Mouse (Mus musculus) liver, embryonic 15.5 days (tissue): Measurements from ENCODE around the gene Gpbar1. TPM values are rescaled to one million over a fixed set of nuclear protein-coding genes. Genes with fewer than 3 reads are reported as not detected.
A peak's percentile ranks its signal among the peaks of the same experiment; 100 is the strongest.

Experiments
- ATAC-seq: fragments of 200-750 bp; cut with Nextera tagmentation; 2 replicates; pipeline ENCODE4 v1.8.0; 2017; ENCODE audit warnings: moderate number of reproducible peaks, mild to moderate bottlenecking, moderate library complexity; ENCODE audit not compliant: insufficient read depth
- H3K27ac ChIP-seq: fragments of 300-500 bp; sonication (generic); replicated peaks from 2 replicates; pipeline ENCODE4 v1.5.1; 2015; ENCODE audit warnings: mild to moderate bottlenecking, inconsistent platforms
- H3K27me3 ChIP-seq: fragments of 300-500 bp; sonication (generic); 2 replicates; pipeline ENCODE4 v1.6.1; 2015; ENCODE audit warnings: mild to moderate bottlenecking, inconsistent platforms
- H3K36me3 ChIP-seq: fragments of 300-500 bp; sonication (generic); replicated peaks from 2 replicates; pipeline ENCODE4 v1.6.1; 2015; ENCODE audit warnings: moderate library complexity, mild to moderate bottlenecking, inconsistent platforms
- H3K4me1 ChIP-seq: fragments of 300-500 bp; sonication (generic); replicated peaks from 2 replicates; pipeline ENCODE4 v1.6.1; 2015; ENCODE audit warnings: inconsistent platforms
- H3K4me2 ChIP-seq: fragments of 300-500 bp; sonication (generic); 2 replicates; pipeline ENCODE4 v1.6.1; 2015; ENCODE audit warnings: moderate library complexity, mild to moderate bottlenecking, inconsistent platforms
- H3K4me3 ChIP-seq: fragments of 300-500 bp; sonication (generic); replicated peaks from 2 replicates; pipeline ENCODE4 v1.5.1; 2015; ENCODE audit warnings: mild to moderate bottlenecking, inconsistent platforms
- H3K9ac ChIP-seq: fragments of 300-500 bp; sonication (generic); 2 replicates; pipeline ENCODE4 v1.6.1; 2015; ENCODE audit warnings: moderate library complexity, mild to moderate bottlenecking, inconsistent platforms
- H3K9me3 ChIP-seq: fragments of 300-500 bp; sonication (generic); replicated peaks from 2 replicates; pipeline ENCODE4 v1.6.1; 2016; ENCODE audit warnings: inconsistent platforms
- WGBS: fragments of 180-500 bp; shearing (Covaris S2); methylation state at CpG from one replicate; pipeline ENCODE4 v1.1.7; 2015; ENCODE audit warnings: mixed read lengths; ENCODE audit not compliant: insufficient replicate concordance; 5-methylcytosine and 5-hydroxymethylcytosine counted together
- polyA plus RNA-seq: library from polyadenylated mRNA; unstranded; fragments of >200 nt; fragmentation: Nextera tagmentation; extraction: Ambion mirVana; gene quantifications from 2 replicates; pipeline ENCODE4 v1.2.1, GENCODE M21; 2015

Gpbar1 gene
- polyA plus RNA-seq = 0.29 and 0.68 TPM in 2 replicates

GRCm38 (mm10) chr1:74278538-74278937, at the start of gene Gpbar1:
Gpbar1 (plus strand) TSS chr1:74278550.
- no peak for ATAC-seq
- Histone ChIP-seq H3K4me1 (peaks cover 19% of the 10 kb centered on the region), H3K27ac (no peak within 1 kb of the TSS), H3K9me3 (no peaks in the 10 kb centered on the region), H3K9ac (no peak within 1 kb of the TSS), H3K4me3 (no peak within 1 kb of the TSS), H3K36me3 (peaks cover 42% of the 10 kb centered on the region), H3K4me2 (no peak within 1 kb of the TSS), H3K27me3 (peaks cover 16% of the 10 kb centered on the region)
- 78% methylated on average over 10 of the region's 10 CpGs for WGBS

- 0 out of 2 replicates have a peak overlapping the region, but pooled peaks have one; percentile 4 for H3K27ac ChIP-seq
- no peaks in the 10 kb centered on the region for H3K27me3 ChIP-seq
- no peaks in the 10 kb centered on the region for H3K36me3 ChIP-seq
- H3K9ac ChIP-seq = no peak overlapping the region
- H3K4me1 ChIP-seq = peaks cover 21% of the 10 kb centered on the region
- ATAC-seq = no peak
- H3K9me3 ChIP-seq = no peaks in the 10 kb centered on the region
- H3K4me2 ChIP-seq = no peak overlapping the region
- H3K4me3 ChIP-seq = no peak overlapping the region
- 51% methylated on average over 2 of the region's 2 CpGs for WGBS
Observed at GRCm38 (mm10) chr1:74229942-74230341, 48.4 kb upstream of the Gpbar1 start.

- Histone ChIP-seq H3K4me1 (peaks cover 30% of the 10 kb centered on the region), H3K4me2 (no peak overlapping the region), H3K27ac (no peak overlapping the region), H3K9ac (no peak overlapping the region), H3K27me3 (no peaks in the 10 kb centered on the region), H3K4me3 (no peak overlapping the region), H3K9me3 (no peaks in the 10 kb centered on the region), H3K36me3 (no peaks in the 10 kb centered on the region)
- 64% methylated on average over 1 of the region's 1 CpGs for WGBS
- ATAC-seq = no peak
Observed at GRCm38 (mm10) chr1:74230992-74231391, 47.4 kb upstream of the Gpbar1 start.

GRCm38 (mm10) chr1:74235938-74236589, 42.3 kb upstream of the Gpbar1 start, which contains the start of gene Arpc2:
Arpc2 (plus strand) TSS chr1:74236084.
- Histone ChIP-seq H3K9ac (peak within 1 kb of the TSS; percentile 93), H3K9me3 (no peaks in the 10 kb centered on the region), H3K4me2 (peak within 1 kb of the TSS; percentile 85), H3K27me3 (no peaks in the 10 kb centered on the region), H3K4me3 (peak within 1 kb of the TSS; percentile 92), H3K4me1 (peaks cover 57% of the 10 kb centered on the region), H3K36me3 (no peaks in the 10 kb centered on the region), H3K27ac (peak within 1 kb of the TSS; percentile 96)
- WGBS = 5% methylated on average over 46 of the region's 55 CpGs
- peak; percentile 90 for ATAC-seq

DNA sequence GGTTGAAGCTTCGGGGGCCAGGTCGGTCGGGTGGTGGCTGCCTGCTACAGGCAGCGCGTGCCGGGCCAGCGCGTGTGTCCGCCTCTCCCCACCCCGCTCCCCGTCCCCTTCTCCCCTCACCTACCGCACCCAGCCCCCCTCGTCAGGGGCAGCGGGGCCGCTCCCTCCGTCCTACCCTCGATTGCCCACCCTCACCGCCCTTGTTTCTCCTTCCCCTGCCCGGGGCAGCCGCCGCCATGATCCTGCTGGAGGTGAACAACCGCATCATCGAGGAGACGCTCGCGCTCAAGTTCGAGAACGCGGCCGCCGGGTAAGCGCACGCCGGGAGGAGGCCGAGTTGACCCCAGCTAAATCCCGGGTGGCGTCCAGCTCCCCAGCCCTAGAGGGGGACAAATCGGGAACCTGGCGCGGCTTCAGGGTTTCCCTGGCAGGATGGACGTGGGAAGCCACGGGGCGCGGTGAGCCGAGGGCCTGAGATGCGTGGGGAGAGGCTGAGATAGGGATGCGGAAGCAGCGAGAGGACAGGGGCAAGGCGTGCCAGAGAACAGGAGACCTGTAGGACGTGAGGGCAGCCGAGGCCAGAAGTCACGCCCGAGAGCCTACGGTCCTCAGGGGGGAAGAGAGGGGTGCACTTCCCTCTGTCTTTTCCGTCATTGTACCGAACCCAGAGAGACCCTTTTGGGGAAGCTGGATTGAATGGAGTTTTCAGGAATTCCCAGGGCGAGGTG, 41.6 kb upstream of the Gpbar1 start:
- WGBS = under 1% methylated on average over 52 of the region's 57 CpGs
- Histone ChIP-seq H3K9ac (peak overlapping the region; percentile 93), H3K4me1 (peaks cover 54% of the 10 kb centered on the region), H3K36me3 (no peaks in the 10 kb centered on the region), H3K4me2 (peak overlapping the region; percentile 85), H3K27ac (peak overlapping the region; percentile 96), H3K9me3 (no peaks in the 10 kb centered on the region), H3K4me3 (peak overlapping the region; percentile 92), H3K27me3 (no peaks in the 10 kb centered on the region)
- ATAC-seq = peak; percentile 67

DNA sequence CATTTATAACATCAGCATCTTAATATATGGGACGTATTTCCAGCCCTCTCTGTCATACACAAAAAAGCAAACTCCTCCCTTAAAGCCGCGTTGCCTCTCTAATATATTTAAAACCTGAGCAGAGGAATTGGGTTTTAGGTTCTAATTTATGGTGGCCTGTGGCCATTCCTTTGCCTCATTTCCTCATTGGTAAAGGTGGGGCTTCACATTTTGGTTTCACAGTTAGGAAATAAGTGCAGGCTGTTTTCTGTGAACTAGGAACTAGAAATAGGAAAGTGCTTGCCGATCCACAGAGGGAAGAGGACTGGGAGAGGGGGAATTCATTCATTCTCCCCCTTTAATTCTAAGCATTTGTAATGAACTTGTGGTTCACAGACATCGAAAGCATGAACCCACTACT, 40.7 kb upstream of the Gpbar1 start:
- H3K4me2 ChIP-seq = peak overlapping the region; percentile 85
- peak overlapping the region; percentile 92 for H3K4me3 ChIP-seq
- no peaks in the 10 kb centered on the region for H3K9me3 ChIP-seq
- peaks cover 58% of the 10 kb centered on the region for H3K4me1 ChIP-seq
- no peaks in the 10 kb centered on the region for H3K27me3 ChIP-seq
- H3K27ac ChIP-seq = peak overlapping the region; percentile 96
- ATAC-seq = no peak
- no peaks in the 10 kb centered on the region; the same call in 1 of the 2 replicates for H3K36me3 ChIP-seq
- WGBS = 7% methylated on average over 5 of the region's 5 CpGs
- peak overlapping the region; percentile 93 for H3K9ac ChIP-seq

- H3K27me3 ChIP-seq = no peaks in the 10 kb centered on the region
- ATAC-seq = no peak
- H3K4me3 ChIP-seq = peak overlapping the region; percentile 92
- H3K4me2 ChIP-seq = peak overlapping the region; percentile 85
- peaks cover 58% of the 10 kb centered on the region for H3K4me1 ChIP-seq
- peaks cover 2% of the 10 kb centered on the region; the same call in 1 of the 2 replicates for H3K36me3 ChIP-seq
- 9% methylated on average over 1 of the region's 1 CpGs for WGBS
- H3K27ac ChIP-seq = peak overlapping the region; percentile 96
- H3K9me3 ChIP-seq = no peaks in the 10 kb centered on the region
- peak overlapping the region; percentile 93 for H3K9ac ChIP-seq
Observed at GRCm38 (mm10) chr1:74238136-74238535, 40.2 kb upstream of the Gpbar1 start.

- Histone ChIP-seq H3K9ac (peak overlapping the region; percentile 93), H3K36me3 (peaks cover 3% of the 10 kb centered on the region; the same call in 1 of the 2 replicates), H3K4me3 (peak overlapping the region; percentile 92), H3K4me2 (peak overlapping the region; percentile 85), H3K9me3 (no peaks in the 10 kb centered on the region), H3K27ac (peak overlapping the region; percentile 96), H3K4me1 (peaks cover 66% of the 10 kb centered on the region), H3K27me3 (no peaks in the 10 kb centered on the region)
- peak; percentile 47 for ATAC-seq
- WGBS = 6% methylated on average over 7 of the region's 7 CpGs
Observed at GRCm38 (mm10) chr1:74239162-74239561, 39.2 kb upstream of the Gpbar1 start.

DNA sequence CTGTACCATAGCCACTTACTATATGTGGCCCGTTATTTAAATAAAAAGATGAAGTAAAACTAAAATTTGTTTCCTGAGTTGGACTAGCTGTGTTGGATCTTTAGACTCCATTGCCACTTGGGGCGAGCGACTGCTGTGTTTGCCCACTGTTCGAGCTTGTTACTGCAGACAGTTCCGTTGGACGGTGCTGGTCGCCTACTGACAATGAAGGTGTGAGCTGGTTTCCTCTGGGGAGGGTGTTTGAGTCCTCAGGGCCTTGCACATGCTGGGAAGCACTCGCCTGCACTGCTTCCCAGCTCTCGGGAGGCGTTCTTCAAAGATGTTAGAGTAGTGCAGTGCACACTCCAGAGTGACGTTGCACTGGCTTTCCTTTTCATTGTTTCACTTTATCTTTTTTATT, 38.7 kb upstream of the Gpbar1 start:
- no peak for ATAC-seq
- Histone ChIP-seq H3K4me2 (peak overlapping the region; percentile 85), H3K36me3 (peaks cover 3% of the 10 kb centered on the region; the same call in 1 of the 2 replicates), H3K27ac (peak overlapping the region; percentile 96), H3K4me1 (peaks cover 69% of the 10 kb centered on the region), H3K27me3 (no peaks in the 10 kb centered on the region), H3K9ac (peak overlapping the region; percentile 93), H3K9me3 (no peaks in the 10 kb centered on the region), H3K4me3 (peak overlapping the region; percentile 92)
- WGBS = 18% methylated on average over 11 of the region's 11 CpGs

- Histone ChIP-seq H3K4me1 (peaks cover 72% of the 10 kb centered on the region), H3K9me3 (no peaks in the 10 kb centered on the region), H3K27me3 (no peaks in the 10 kb centered on the region), H3K4me3 (no peak overlapping the region), H3K9ac (no peak overlapping the region), H3K4me2 (peak overlapping the region; percentile 85; the same call in 1 of the 2 replicates), H3K27ac (peak overlapping the region; percentile 58; the same call in 1 of the 2 replicates), H3K36me3 (peaks cover 3% of the 10 kb centered on the region; the same call in 1 of the 2 replicates)
- 53% methylated on average over 6 of the region's 6 CpGs for WGBS
- no peak for ATAC-seq
Observed at GRCm38 (mm10) chr1:74240311-74240710, 38.0 kb upstream of the Gpbar1 start.

DNA sequence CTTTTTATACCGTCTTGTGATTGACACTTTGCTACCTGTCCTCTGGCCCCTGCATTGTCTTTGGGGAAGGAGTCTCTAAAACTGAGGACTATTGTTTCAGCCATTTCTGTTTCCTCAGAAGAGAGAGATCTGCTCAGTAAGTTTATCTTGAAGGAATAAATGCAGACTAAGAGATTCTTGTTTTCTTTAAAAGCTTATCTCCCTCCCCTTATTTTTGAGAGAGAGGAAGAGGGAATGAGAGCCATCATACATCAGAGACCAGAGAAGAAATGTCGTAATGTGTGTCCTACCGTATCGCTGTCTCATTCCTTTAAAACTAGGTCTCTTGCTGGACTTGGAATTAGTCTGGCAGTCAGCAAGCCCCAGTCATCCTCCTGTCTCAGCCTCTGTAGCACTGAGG, 37.5 kb upstream of the Gpbar1 start:
- H3K27me3 ChIP-seq = no peaks in the 10 kb centered on the region
- H3K4me2 ChIP-seq = peak overlapping the region; percentile 13; the same call in 1 of the 2 replicates
- H3K36me3 ChIP-seq = peaks cover 5% of the 10 kb centered on the region
- H3K4me3 ChIP-seq = no peak overlapping the region
- H3K27ac ChIP-seq = peak overlapping the region; percentile 58; the same call in 1 of the 2 replicates
- H3K4me1 ChIP-seq = peaks cover 72% of the 10 kb centered on the region
- 47% methylated on average over 4 of the region's 4 CpGs for WGBS
- H3K9ac ChIP-seq = no peak overlapping the region
- no peaks in the 10 kb centered on the region for H3K9me3 ChIP-seq
- no peak for ATAC-seq
